Mouse (Mus musculus): ENCODE measurements around the gene Wdr93. TPM values are rescaled to one million over a fixed set of nuclear protein-coding genes. Genes with fewer than 3 reads are reported as not detected.

Wdr93 gene
- total RNA-seq, 1 experiment, result 0.71 TPM

DNA sequence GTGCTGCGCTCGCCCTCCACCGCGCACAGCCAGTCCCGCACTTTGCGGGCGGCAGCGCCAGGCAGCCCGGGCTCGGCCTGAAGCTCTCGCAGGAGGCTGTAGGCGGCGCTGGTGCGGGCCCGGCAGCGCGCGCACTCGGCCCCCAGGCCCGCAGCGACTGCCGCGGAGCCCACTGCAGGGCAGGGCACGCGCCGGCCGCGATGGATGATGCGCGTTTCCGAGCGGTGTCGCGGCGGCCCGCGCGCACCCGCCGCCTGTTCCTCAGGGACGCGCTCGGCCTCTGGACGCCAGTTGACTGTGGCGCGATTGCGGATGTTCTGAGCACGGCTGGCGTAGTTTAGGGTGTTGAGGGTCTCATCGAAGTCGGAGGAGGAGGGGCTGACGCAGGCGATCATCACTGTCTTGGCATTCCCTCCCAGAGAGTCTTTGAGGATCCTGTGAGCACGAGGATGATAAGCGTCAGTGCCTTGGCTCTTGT lies 32.8 kb upstream of the Wdr93 start:
- Histone ChIP-seq H3K36me3 (ENCODE audit: control insufficient read depth, insufficient read depth, low read length, poor library complexity, severe bottlenecking) (peaks cover 8% of the 10 kb centered on the region; the same call in 1 of the 2 replicates), H3K9ac (ENCODE audit: insufficient read depth, low read depth, low read length, poor library complexity, severe bottlenecking) (peak overlapping the region; percentile 27), H3K4me3 (ENCODE audit: insufficient read depth in 1 of 2, low read depth in 1 of 2, low read length in 2 of 2, poor library complexity in 1 of 2, severe bottlenecking in 1 of 2) (peak overlapping the region; percentile 62 to 64), H3K9me3 (ENCODE audit: control insufficient read depth, insufficient read depth, low read depth, low read length) (no peaks in the 10 kb centered on the region), H3K4me1 (ENCODE audit: control insufficient read depth in 2 of 2, insufficient read depth in 2 of 2, low read length in 2 of 2, poor library complexity in 1 of 2) (peaks cover 1 to 3% of the 10 kb centered on the region in 2 experiments; a peak in 1 of 4 replicates), H3K27ac (ENCODE audit: insufficient read depth, low read depth, low read length, poor library complexity, severe bottlenecking) (no peak overlapping the region)
- in situ Hi-C loops (cut with MboI; ENCODE audit: low sequenced_read_pairs in 2 of 2, unreplicated experiment in 2 of 2), result no loop called here
- DNase-seq (ENCODE audit: low read depth, low spot score), result peak; percentile 56
- no peak for TF ChIP-seq CHD2 (IDR thresholded peaks at IDR 0.05; ENCODE audit: low read depth, low read length)
- 0 out of 2 replicates have a peak, but pooled peaks have one; percentile 33 for TF ChIP-seq HCFC1 (IDR thresholded peaks at IDR 0.05; ENCODE audit: borderline replicate concordance, insufficient read depth, low read length)

DNA sequence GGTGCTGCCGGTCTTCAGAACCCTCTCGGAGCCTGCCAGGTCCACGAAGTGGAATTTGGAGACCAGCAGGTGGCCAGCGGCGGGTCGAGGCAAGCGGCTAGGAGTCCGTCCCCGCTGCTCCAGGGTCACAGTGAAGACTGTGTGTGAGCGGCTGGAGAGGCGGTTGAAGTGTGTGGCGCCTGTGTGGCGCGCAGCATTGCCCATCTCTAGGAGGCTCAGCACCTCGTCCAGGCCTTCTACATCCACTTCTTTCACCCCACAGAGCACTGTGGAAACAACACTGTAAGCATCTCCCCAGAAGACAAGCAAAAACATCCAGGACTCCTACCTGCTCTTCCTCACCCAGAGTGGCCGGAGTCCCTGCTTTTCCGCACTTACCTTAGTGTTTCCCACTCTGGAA lies 32.1 kb upstream of the Wdr93 start:
- no peak for TF ChIP-seq CHD2 (IDR thresholded peaks at IDR 0.05; ENCODE audit: low read depth, low read length)
- TF ChIP-seq ZC3H11A (IDR thresholded peaks at IDR 0.05; ENCODE audit: borderline replicate concordance, low read depth, low read length), result no peak
- TF ChIP-seq ZNF384 (IDR thresholded peaks at IDR 0.05; ENCODE audit: low read depth, low read length), result no peak
- TF ChIP-seq HCFC1 (IDR thresholded peaks at IDR 0.05; ENCODE audit: borderline replicate concordance, insufficient read depth, low read length), result no peak
- no peak for TF ChIP-seq MAFK (IDR thresholded peaks at IDR 0.05; ENCODE audit: insufficient read depth, low read depth, low read length)
- H3K9ac ChIP-seq (ENCODE audit: insufficient read depth, low read depth, low read length, poor library complexity, severe bottlenecking), result peak overlapping the region; percentile 8; the same call in 1 of the 2 replicates
- no peak overlapping the region for H3K27ac ChIP-seq (ENCODE audit: insufficient read depth, low read depth, low read length, poor library complexity, severe bottlenecking)
- in situ Hi-C loops (cut with MboI; ENCODE audit: low sequenced_read_pairs in 2 of 2, unreplicated experiment in 2 of 2), result no loop called here
- H3K4me3 ChIP-seq (ENCODE audit: insufficient read depth in 1 of 2, low read depth in 1 of 2, low read length in 2 of 2, poor library complexity in 1 of 2, severe bottlenecking in 1 of 2), result peak overlapping the region; percentile 60 to 62
- H3K9me3 ChIP-seq (ENCODE audit: control insufficient read depth, insufficient read depth, low read depth, low read length), result no peaks in the 10 kb centered on the region
- H3K4me1 ChIP-seq (ENCODE audit: control insufficient read depth in 2 of 2, insufficient read depth in 2 of 2, low read length in 2 of 2, poor library complexity in 1 of 2), result peaks cover 1 to 3% of the 10 kb centered on the region in 2 experiments; a peak in 1 of 4 replicates
- peaks cover 8% of the 10 kb centered on the region; the same call in 1 of the 2 replicates for H3K36me3 ChIP-seq (ENCODE audit: control insufficient read depth, insufficient read depth, low read length, poor library complexity, severe bottlenecking)
- no peak for DNase-seq (ENCODE audit: low read depth, low spot score)

DNA sequence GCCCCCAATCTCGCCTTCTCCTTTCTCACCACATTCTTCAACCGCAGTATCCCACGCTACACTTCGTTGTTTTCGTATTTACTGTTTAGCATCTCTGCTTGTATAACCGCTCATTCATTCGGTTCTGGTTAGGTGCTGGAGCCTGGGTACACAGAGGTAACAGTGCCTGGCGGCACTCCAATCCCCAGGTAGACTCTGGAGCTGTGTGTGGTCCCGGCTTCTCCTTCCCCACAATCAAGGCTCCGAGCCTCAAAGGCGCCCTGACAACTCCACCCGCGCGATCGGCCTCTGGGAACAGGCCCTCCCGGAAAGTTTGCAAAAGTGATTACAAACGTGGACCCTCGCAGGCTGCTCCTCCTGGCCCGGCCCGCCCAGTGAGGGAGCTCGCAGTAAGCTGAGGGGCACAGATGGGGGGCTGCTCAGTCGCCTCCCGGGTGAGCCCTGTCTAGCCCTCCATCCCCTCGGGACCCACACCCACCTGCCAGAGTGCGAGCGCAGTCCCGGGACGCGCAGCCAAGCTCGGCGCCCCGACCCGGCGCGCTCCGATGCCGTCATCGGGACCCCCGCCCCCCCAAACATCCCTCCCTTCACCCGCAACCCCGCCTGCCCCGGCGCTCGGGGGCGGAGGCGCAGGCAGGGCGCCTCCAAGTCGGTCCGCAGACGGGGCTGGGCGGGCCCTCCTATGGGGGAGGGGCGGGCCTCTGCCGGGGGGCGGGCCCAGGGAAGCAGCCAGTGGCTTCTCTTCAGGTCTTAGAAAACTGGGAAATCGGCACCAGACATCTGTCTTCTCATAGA lies 27.6 kb upstream of the Wdr93 start, which contains the start of gene Kif7:
TSS of gene Kif7 (minus strand) at position 534 of the 795 bp plus-strand sequence.
- TF ChIP-seq HCFC1 (IDR thresholded peaks at IDR 0.05; ENCODE audit: borderline replicate concordance, insufficient read depth, low read length), result peak; percentile 79
- no peak for TF ChIP-seq MAFK (IDR thresholded peaks at IDR 0.05; ENCODE audit: insufficient read depth, low read depth, low read length)
- Histone ChIP-seq H3K9ac (ENCODE audit: insufficient read depth, low read depth, low read length, poor library complexity, severe bottlenecking) (peak within 1 kb of the TSS; percentile 94), H3K9me3 (ENCODE audit: control insufficient read depth, insufficient read depth, low read depth, low read length) (no peaks in the 10 kb centered on the region), H3K27ac (ENCODE audit: insufficient read depth, low read depth, low read length, poor library complexity, severe bottlenecking) (no peak within 1 kb of the TSS), H3K4me1 (ENCODE audit: control insufficient read depth in 2 of 2, insufficient read depth in 2 of 2, low read length in 2 of 2, poor library complexity in 1 of 2) (peaks cover 1 to 3% of the 10 kb centered on the region in 2 experiments; a peak in 1 of 4 replicates), H3K36me3 (ENCODE audit: control insufficient read depth, insufficient read depth, low read length, poor library complexity, severe bottlenecking) (no peaks in the 10 kb centered on the region), H3K4me3 (ENCODE audit: insufficient read depth in 1 of 2, low read depth in 1 of 2, low read length in 2 of 2, poor library complexity in 1 of 2, severe bottlenecking in 1 of 2) (peak within 1 kb of the TSS; percentile 85 to 95)
- peak; percentile 73 for DNase-seq (ENCODE audit: low read depth, low spot score)
- in situ Hi-C loops (cut with MboI; ENCODE audit: low sequenced_read_pairs in 2 of 2, unreplicated experiment in 2 of 2), result no loop called here

- Histone ChIP-seq H3K36me3 (ENCODE audit: control insufficient read depth, insufficient read depth, low read length, poor library complexity, severe bottlenecking) (no peaks in the 10 kb centered on the region), H3K9ac (ENCODE audit: insufficient read depth, low read depth, low read length, poor library complexity, severe bottlenecking) (peak overlapping the region; percentile 66), H3K9me3 (ENCODE audit: control insufficient read depth, insufficient read depth, low read depth, low read length) (no peaks in the 10 kb centered on the region), H3K4me3 (ENCODE audit: insufficient read depth in 1 of 2, low read depth in 1 of 2, low read length in 2 of 2, poor library complexity in 1 of 2, severe bottlenecking in 1 of 2) (peak overlapping the region; percentile 77 to 84), H3K27ac (ENCODE audit: insufficient read depth, low read depth, low read length, poor library complexity, severe bottlenecking) (no peak overlapping the region), H3K4me1 (ENCODE audit: control insufficient read depth in 2 of 2, insufficient read depth in 2 of 2, low read length in 2 of 2, poor library complexity in 1 of 2) (0 out of 4 replicates have a peak, but pooled peaks cover 2% of the 10 kb centered on the region in 2 experiments)
- no peak for DNase-seq (ENCODE audit: low read depth, low spot score)
- TF ChIP-seq HCFC1 (IDR thresholded peaks at IDR 0.05; ENCODE audit: borderline replicate concordance, insufficient read depth, low read length) (no peak), MAFK (IDR thresholded peaks at IDR 0.05; ENCODE audit: insufficient read depth, low read depth, low read length) (no peak), ZNF384 (IDR thresholded peaks at IDR 0.05; ENCODE audit: low read depth, low read length) (no peak), CHD2 (IDR thresholded peaks at IDR 0.05; ENCODE audit: low read depth, low read length) (no peak), ZC3H11A (IDR thresholded peaks at IDR 0.05; ENCODE audit: borderline replicate concordance, low read depth, low read length) (no peak)
- in situ Hi-C loops (cut with MboI; ENCODE audit: low sequenced_read_pairs in 2 of 2, unreplicated experiment in 2 of 2), result no loop called here
Measured at GRCm38 (mm10) chr7:79721386-79721977, 21.5 kb upstream of the Wdr93 start.

Measured in ES-E14 (cell line).